Mouse (Mus musculus): ENCODE measurements around the gene 4933428G20Rik.

DNA sequence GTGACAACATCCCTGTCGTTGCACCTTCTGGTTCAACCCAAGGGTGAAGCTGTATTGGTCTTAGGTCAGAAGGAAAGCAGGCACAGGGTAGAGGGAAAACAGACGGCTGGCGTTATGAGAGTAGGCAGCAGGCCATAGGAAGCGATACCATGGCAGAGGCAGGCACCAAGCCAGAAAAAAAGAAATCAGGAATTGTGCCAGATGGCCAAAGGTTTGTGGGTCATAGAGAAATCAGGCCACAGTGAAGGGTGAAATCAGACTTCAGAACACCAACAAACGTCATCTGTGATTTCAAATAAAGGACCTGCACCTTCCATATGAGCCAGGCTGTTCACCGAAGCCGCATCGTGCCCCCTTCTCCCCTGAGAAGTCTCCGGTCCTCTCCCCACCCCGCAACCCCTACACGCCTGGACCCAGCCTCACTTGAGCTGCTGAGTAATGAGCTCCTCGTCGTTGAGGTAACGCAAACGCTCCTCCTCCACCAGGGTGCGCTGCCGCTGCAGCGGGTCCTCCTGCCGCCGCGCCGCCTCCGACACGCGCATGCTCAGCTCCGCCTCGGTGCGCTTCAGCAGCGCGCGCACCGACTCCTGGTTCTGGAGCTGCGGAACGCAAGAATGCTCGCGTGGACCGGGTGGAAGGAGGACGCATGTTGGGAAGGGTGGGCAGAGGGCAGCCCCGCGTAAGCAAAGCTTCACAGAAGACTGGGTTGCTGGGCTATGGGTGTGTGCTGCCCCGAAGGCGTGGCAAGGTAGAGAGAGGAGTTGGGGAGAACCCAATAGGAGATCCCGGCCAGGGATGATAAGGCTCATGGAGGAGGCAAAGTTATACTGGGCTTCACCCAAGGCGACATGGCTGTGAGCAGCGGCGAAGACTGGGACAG, 31.5 kb upstream of the 4933428G20Rik start:
- TF ChIP-seq CTCF (IDR thresholded peaks at IDR 0.05; ENCODE audit: low read depth) (peak; percentile 98), EP300 (optimal IDR thresholded peaks at IDR 0.05) (no peak)

All from stomach, postnatal 0 days (tissue).